Mouse (Mus musculus): ENCODE measurements around the gene Sox21.

DNA sequence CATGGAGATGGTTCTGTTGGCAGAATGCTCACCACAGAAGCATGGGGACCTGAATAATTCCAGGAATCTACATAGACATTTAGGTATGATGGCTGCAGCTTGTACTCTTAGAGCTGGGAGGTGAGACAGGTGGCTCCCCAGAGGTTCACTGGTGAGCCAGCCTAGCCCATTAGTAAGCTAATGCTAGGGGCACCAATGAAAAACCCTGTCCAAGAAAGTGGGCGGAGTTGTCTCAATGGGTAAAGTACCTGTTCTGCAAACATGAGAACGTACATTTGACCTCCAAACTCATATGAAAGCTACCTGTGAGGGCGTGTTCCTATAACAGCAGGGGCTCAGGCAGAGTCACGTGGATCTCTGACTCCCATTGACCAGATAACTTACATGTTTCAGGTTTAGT lies 32.0 kb upstream of the Sox21 start:
- no peak for TF ChIP-seq CTCF (IDR thresholded peaks at IDR 0.05; ENCODE audit: extremely low read depth, insufficient read length, insufficient replicate concordance, low read depth, low read length)
- TF ChIP-seq POLR2A (IDR thresholded peaks at IDR 0.05; ENCODE audit: low read depth, low read length): no peak

All from small intestine, adult 2 months (tissue).